Mouse (Mus musculus) neural tube, postnatal 0 days (tissue): ENCODE measurements around the gene Zfp810. TPM values are rescaled to one million over a fixed set of nuclear protein-coding genes. Genes with fewer than 3 reads are reported as not detected.

ENCODE experiments used
- polyA plus RNA-seq: library from polyadenylated mRNA; unstranded; fragments of >200 nt; fragmentation: Nextera tagmentation; extraction: Ambion mirVana; gene quantifications from 2 replicates; pipeline ENCODE4 v1.2.1, GENCODE M21; 2015

The Zfp810 gene
- 17.0 and 21.7 TPM in 2 replicates for polyA plus RNA-seq

GRCm38 (mm10) chr9:22307156-22307919, at the start of gene Zfp810:
Gene Zfp810 (minus strand): TSS chr9:22307648.

GRCm38 (mm10) chr9:22259184-22260091, 48.0 kb downstream of the Zfp810 start, which contains the start of gene Zfp599:
Gene Zfp599 (minus strand): TSS chr9:22259895.

Other genes starting within 250 kb of the Zfp810 start
- gene Gm49318, start 236.4 kb downstream of the Zfp810 start, polyA plus RNA-seq, result not detected in 2 replicates
- 12.5 and 14.7 TPM in 2 replicates for gene Zfp653, start 236.3 kb downstream of the Zfp810 start, polyA plus RNA-seq
- gene Ecsit, start 222.2 kb downstream of the Zfp810 start, polyA plus RNA-seq, result 61.0 and 63.4 TPM in 2 replicates
- gene Cnn1, start 208.4 kb downstream of the Zfp810 start, polyA plus RNA-seq, result 0.65 and 0.96 TPM in 2 replicates
- 187 and 193 TPM in 2 replicates for gene Elof1, start 190.5 kb downstream of the Zfp810 start, polyA plus RNA-seq
- gene Acp5, start 171.9 kb downstream of the Zfp810 start, polyA plus RNA-seq, result 4.5 and 13.7 TPM in 2 replicates
- 109 and 121 TPM in 2 replicates for gene Pigyl, start 150.8 kb downstream of the Zfp810 start, polyA plus RNA-seq
- 0.27 and 0.32 TPM in 2 replicates for gene Zfp872, start 119.6 kb downstream of the Zfp810 start, polyA plus RNA-seq
- 9.5 and 12.0 TPM in 2 replicates for gene Zfp809, start 81.9 kb downstream of the Zfp810 start, polyA plus RNA-seq
- 4.3 and 4.8 TPM in 2 replicates for gene Zfp599, start 47.8 kb downstream of the Zfp810 start, polyA plus RNA-seq
- 2.3 and 2.8 TPM in 2 replicates for gene Anln, start 81.5 kb upstream of the Zfp810 start, polyA plus RNA-seq
- gene 9530077C05Rik, start 103.9 kb upstream of the Zfp810 start, polyA plus RNA-seq, result 13.8 and 14.0 TPM in 2 replicates
- gene Gm17545, start 146.6 kb upstream of the Zfp810 start, polyA plus RNA-seq, result not detected in 2 replicates
- gene Rp9, start 162.1 kb upstream of the Zfp810 start, polyA plus RNA-seq, result 89.9 and 97.6 TPM in 2 replicates
- 13.0 and 16.7 TPM in 2 replicates for gene Bbs9, start 168.1 kb upstream of the Zfp810 start, polyA plus RNA-seq